Mouse (Mus musculus) forebrain, embryonic 14.5 days (tissue): Measurements from ENCODE around the gene Rcsd1. TPM values are rescaled to one million over a fixed set of nuclear protein-coding genes. Genes with fewer than 3 reads are reported as not detected.
A peak's percentile ranks its signal among the peaks of the same experiment; 100 is the strongest.

Experiments
- ATAC-seq: fragments of 200-750 bp; cut with Nextera tagmentation; 2 replicates; pipeline ENCODE4 v1.8.0; 2017; ENCODE audit warnings: mild to moderate bottlenecking, moderate library complexity
- DNase-seq: peaks from one replicate; pipeline ENCODE4 v3.0.0-alpha.2; 2015; ENCODE audit warnings: low spot score
- H3K27ac ChIP-seq: fragments of 300-500 bp; sonication (generic); 2 replicates; pipeline ENCODE4 v1.5.1; 2014; ENCODE audit warnings: low read depth, mild to moderate bottlenecking, control low read depth, low read length, moderate library complexity
- H3K27me3 ChIP-seq: fragments of 300-500 bp; sonication (generic); replicated peaks from 2 replicates; pipeline ENCODE4 v1.6.1; 2014; ENCODE audit warnings: low read length, control low read depth, mixed read lengths; ENCODE audit not compliant: control insufficient read depth, insufficient read depth
- H3K36me3 ChIP-seq: fragments of 300-500 bp; sonication (generic); 2 replicates; pipeline ENCODE4 v1.6.1; 2014; ENCODE audit warnings: low read length, control low read depth; ENCODE audit not compliant: control insufficient read depth, insufficient read depth
- H3K4me1 ChIP-seq: fragments of 300-500 bp; sonication (generic); 2 replicates; pipeline ENCODE4 v1.6.1; 2014; ENCODE audit warnings: antibody characterized with exemption, low read length, control low read depth; ENCODE audit not compliant: control insufficient read depth, insufficient read depth
- H3K4me2 ChIP-seq: fragments of 300-500 bp; sonication (generic); 2 replicates; pipeline ENCODE4 v1.6.1; 2014; ENCODE audit warnings: mild to moderate bottlenecking, control low read depth, low read length
- H3K4me3 ChIP-seq: fragments of 300-500 bp; sonication (generic); 2 replicates; pipeline ENCODE4 v1.5.1; 2014; ENCODE audit warnings: low read depth, low read length, control low read depth
- H3K9ac ChIP-seq: fragments of 300-500 bp; sonication (generic); 2 replicates; pipeline ENCODE4 v1.6.1; 2014; ENCODE audit warnings: mild to moderate bottlenecking, low read length, control low read depth, moderate library complexity
- H3K9me3 ChIP-seq: fragments of 300-500 bp; sonication (generic); replicated peaks from 2 replicates; pipeline ENCODE4 v1.6.1; 2016; ENCODE audit warnings: low read length, control low read depth, mixed read lengths; ENCODE audit not compliant: control insufficient read depth
- WGBS: fragments of 180-500 bp; shearing (Covaris S2); extraction: QIAGEN DNeasy Blood & Tissue Kit; methylation state at CpG from one replicate; pipeline ENCODE4 v1.1.7; 2014; 5-methylcytosine and 5-hydroxymethylcytosine counted together
- polyA plus RNA-seq: library from polyadenylated mRNA; unstranded; fragments of >200 nt; fragmentation: Nextera tagmentation; extraction: Ambion mirVana; gene quantifications from 2 replicates; pipeline ENCODE4 v1.2.1, GENCODE M21; 2014

The Rcsd1 gene
- polyA plus RNA-seq, 1 experiment from 2014 or later, result 3.3 TPM

DNA sequence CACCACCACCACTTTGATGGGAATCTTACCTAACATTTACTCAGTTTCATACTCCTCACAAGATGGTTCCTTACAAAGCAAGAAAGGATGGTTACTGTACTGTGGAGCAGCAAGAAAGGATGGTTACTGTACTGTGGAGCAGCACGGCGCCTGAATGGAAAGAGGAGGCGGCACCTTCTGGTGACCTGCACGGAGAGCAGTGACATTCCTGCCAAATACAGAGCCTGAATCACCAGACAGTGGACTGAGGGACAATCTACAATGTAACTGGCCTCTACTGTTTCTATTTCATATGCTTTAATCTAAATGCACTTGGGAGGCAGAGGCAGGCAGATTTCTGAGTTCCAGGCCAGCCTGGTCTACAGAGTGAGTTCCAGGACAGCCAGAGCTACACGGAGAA lies 84.5 kb downstream of the Rcsd1 start:
- Histone ChIP-seq H3K9me3 (no peaks in the 10 kb centered on the region), H3K4me2 (no peak overlapping the region), H3K27ac (no peak overlapping the region), H3K4me1 (peaks cover 3% of the 10 kb centered on the region; the same call in 1 of the 2 replicates), H3K4me3 (no peak overlapping the region), H3K36me3 (peaks cover 6% of the 10 kb centered on the region; the same call in 1 of the 2 replicates), H3K27me3 (no peaks in the 10 kb centered on the region), H3K9ac (no peak overlapping the region)
- DNase-seq (no peak), ATAC-seq (no peak)
- 87% methylated on average over 5 of the region's 5 CpGs for WGBS

DNA sequence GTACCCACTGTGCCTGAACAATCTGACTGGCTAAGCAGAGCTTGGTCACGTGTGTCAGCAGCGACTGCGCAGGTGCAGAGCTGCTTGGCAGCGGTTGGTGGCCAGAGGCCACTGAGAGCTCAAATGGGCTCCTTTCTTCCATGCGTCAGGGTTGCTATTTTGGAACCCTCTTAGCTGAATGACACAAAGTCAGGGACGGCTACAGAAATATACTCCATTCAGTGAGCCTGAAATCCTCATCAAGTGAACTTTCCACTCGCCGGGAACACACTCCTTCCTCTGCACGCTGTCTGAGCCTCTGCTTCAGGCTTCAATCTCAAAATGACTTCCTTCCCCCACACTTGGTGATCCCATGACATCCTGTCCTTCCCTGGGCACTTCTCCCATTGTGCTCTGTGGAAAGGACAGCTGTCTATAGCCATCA lies 91.3 kb downstream of the Rcsd1 start:
- Histone ChIP-seq H3K27me3 (no peaks in the 10 kb centered on the region), H3K27ac (no peak overlapping the region), H3K4me1 (no peaks in the 10 kb centered on the region), H3K36me3 (peaks cover 21% of the 10 kb centered on the region), H3K9me3 (0 out of 2 replicates have a peak, but pooled peaks cover 7% of the 10 kb centered on the region), H3K4me2 (no peak overlapping the region), H3K4me3 (no peak overlapping the region), H3K9ac (no peak overlapping the region)
- no peak for DNase-seq
- no peak for ATAC-seq
- 51% methylated on average over 9 of the region's 9 CpGs for WGBS

DNA sequence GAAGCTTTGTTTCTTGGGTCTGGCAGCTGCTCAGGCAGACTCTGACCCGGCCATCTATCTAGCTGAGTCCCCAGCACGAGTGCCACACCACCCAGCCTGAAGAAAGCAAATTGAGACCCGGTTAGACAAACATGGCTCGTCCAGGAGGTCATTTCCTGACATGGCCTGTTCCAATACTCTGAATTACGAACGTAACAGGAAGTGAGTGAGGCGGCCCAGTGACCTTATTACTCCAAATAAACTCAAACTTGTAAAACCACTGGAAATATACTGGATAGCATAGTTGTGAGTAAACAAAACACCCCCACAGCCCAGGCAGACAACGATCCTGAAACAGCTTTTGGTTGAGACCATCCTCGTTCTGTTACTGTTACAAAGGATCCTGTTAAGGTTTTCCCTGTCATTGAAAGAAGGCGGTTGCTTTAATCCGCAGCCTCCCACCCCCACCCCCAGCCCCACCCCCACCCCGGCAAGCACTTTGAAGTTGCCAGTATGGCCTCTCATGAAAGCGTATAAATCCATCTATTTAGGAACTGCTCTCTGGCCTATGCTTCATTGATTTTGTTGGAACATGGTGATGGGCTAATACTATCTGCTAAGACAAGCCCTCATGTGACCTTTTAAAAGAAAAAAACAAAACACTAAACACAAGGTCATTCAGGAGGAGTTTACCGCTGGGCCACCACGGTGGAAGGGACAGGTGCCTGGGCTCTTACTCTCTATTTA lies 92.2 kb downstream of the Rcsd1 start:
- Histone ChIP-seq H3K4me2 (no peak overlapping the region), H3K9ac (no peak overlapping the region)
- WGBS, result 19% methylated on average over 15 of the region's 15 CpGs

DNA sequence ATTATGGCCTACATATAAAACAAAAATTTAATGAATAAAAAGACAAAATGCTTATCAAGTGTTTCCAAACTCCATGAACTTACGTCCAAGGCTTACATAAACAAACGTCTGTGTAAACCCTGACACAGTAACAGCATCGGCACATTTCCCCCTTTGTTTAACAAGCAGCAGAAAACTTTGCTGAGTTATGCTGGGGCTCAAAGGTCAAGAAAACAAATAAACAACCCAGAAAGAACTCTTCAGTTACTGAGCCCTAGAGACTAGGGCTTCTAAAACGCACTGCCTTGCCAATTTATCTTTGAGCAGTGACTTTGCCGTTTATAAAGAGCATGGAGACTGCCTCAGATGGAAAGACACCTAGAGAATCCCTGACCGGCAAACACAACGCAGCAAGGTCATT lies 92.9 kb downstream of the Rcsd1 start:
- WGBS, result 69% methylated on average over 7 of the region's 7 CpGs
- Histone ChIP-seq H3K36me3 (peaks cover 14% of the 10 kb centered on the region), H3K27me3 (no peaks in the 10 kb centered on the region), H3K9me3 (0 out of 2 replicates have a peak, but pooled peaks cover 7% of the 10 kb centered on the region), H3K9ac (no peak overlapping the region), H3K27ac (no peak overlapping the region), H3K4me3 (no peak overlapping the region), H3K4me1 (no peaks in the 10 kb centered on the region), H3K4me2 (no peak overlapping the region)
- no peak for ATAC-seq
- DNase-seq, result no peak

More for the DNA sequence above, 92.2 kb downstream of the Rcsd1 start:
- no peaks in the 10 kb centered on the region for H3K4me1 ChIP-seq
- H3K27me3 ChIP-seq, result no peaks in the 10 kb centered on the region
- DNase-seq, result no peak
- H3K36me3 ChIP-seq, result peaks cover 16% of the 10 kb centered on the region
- H3K9me3 ChIP-seq, result 0 out of 2 replicates have a peak, but pooled peaks cover 7% of the 10 kb centered on the region
- H3K27ac ChIP-seq, result no peak overlapping the region
- 0 out of 2 replicates have a peak, but pooled peaks have one; percentile 45 for ATAC-seq
- no peak overlapping the region for H3K4me3 ChIP-seq

DNA sequence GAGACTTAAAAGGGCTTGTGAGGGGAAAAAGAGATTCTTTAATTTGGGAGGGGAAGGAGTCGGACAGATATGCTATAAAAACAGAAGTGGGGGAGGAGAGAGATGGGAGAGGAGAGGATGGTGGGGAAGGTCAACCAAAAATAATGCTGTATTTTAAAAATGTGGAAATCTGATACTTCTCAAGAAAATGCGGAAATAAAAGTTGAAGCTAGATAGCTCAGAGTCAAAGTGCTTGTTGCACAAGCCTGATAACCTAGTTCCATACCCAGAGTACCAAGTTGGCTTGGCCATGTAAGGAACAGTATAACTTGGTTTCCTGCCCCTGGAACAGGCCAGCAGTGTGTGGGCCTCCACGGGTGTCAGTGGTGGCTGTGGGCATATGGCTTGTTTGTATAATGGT lies 94.8 kb downstream of the Rcsd1 start:
- peaks cover 14% of the 10 kb centered on the region for H3K4me1 ChIP-seq
- H3K4me3 ChIP-seq, result no peak overlapping the region
- DNase-seq, result no peak
- H3K4me2 ChIP-seq, result no peak overlapping the region
- H3K36me3 ChIP-seq, result peaks cover 14% of the 10 kb centered on the region
- no peaks in the 10 kb centered on the region for H3K27me3 ChIP-seq
- no peak overlapping the region for H3K27ac ChIP-seq
- no peak for ATAC-seq
- H3K9ac ChIP-seq, result no peak overlapping the region
- 97% methylated on average over 3 of the region's 3 CpGs for WGBS
- 0 out of 2 replicates have a peak, but pooled peaks cover 7% of the 10 kb centered on the region for H3K9me3 ChIP-seq

DNA sequence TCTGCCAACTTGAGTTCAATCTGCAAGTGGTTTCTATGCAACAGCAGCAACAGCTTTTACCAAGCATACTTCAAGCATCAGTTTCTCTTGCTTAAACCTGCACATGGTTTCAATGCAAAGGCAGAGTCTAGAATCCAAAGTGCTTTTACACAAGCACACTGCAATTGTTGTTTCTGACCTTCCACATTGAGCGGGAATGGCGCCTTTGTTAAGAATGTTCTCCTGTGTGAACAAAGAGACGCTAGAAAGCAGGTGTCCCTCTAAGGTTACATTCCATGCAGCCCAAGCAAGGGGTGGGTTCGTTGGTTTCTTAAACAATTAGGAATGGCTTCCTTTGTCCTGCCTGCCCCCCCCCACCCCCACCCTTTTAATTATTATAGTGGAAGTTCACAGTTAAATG lies 95.6 kb downstream of the Rcsd1 start:
- H3K4me3 ChIP-seq, result no peak overlapping the region
- DNase-seq (no peak), ATAC-seq (no peak)
- no peaks in the 10 kb centered on the region for H3K27me3 ChIP-seq
- no peak overlapping the region for H3K9ac ChIP-seq
- WGBS, result 72% methylated on average over 4 of the region's 4 CpGs
- 0 out of 2 replicates have a peak, but pooled peaks cover 7% of the 10 kb centered on the region for H3K9me3 ChIP-seq
- H3K36me3 ChIP-seq, result peaks cover 14% of the 10 kb centered on the region
- no peak overlapping the region for H3K4me2 ChIP-seq
- peaks cover 18% of the 10 kb centered on the region for H3K4me1 ChIP-seq
- H3K27ac ChIP-seq, result no peak overlapping the region

DNA sequence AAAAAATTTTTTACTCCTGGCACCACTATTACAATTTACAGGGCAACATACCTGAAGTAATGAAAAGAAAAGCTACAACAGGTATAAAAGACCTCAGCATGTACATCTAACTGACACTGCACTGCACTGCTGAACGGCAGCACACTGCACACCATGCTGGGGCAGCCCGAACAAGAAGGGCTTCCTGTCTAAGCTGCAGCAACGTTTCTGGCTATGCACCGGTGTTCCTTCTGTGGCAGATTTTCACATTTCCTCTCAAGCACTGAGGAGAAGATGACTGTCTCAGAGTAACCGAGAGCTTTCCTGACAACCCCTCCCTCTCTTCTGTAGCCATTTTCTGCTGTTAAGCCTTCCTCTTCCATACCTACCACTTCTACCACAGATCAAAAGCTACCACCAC lies 96.8 kb downstream of the Rcsd1 start:
- DNase-seq, result no peak
- Histone ChIP-seq H3K4me1 (peaks cover 18% of the 10 kb centered on the region), H3K27me3 (no peaks in the 10 kb centered on the region), H3K4me3 (no peak overlapping the region), H3K36me3 (peaks cover 20% of the 10 kb centered on the region), H3K9ac (no peak overlapping the region), H3K9me3 (0 out of 2 replicates have a peak, but pooled peaks cover 7% of the 10 kb centered on the region), H3K4me2 (no peak overlapping the region), H3K27ac (no peak overlapping the region)
- 84% methylated on average over 5 of the region's 5 CpGs for WGBS
- ATAC-seq, result no peak

DNA sequence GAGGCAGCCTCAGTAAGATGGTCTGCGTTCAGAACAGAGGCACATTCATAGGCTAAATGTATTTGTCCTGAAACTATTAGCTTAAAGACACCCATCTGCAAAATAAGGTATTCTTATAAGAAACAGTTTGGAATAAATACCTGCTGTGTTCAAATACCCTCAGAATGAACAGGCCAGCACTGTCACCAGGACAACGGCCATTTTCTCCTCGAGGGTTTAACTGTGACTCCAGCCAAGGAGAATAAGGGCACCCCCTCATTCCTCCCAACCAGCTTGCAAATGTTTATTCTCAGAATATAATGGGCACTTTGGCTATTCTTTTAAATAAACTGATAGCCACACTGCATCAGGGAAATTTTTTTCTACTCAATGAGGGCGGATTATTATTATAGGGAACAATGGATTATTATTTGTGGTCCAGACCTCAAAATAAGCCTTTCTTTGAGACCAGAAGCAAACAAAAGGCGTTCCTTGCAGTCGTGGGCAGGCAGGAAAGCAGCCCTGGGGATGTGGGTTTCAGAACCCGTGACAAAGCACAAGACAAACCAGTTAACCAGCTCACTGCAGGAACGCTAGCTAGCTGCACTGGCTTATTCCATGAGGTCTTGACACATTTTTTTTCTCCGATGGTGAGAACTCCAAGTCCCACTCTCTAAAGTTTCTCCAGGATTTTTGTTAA lies 99.1 kb downstream of the Rcsd1 start:
- DNase-seq, result peak; percentile 52
- peaks cover 38% of the 10 kb centered on the region for H3K36me3 ChIP-seq
- H3K9ac ChIP-seq, result peak overlapping the region; percentile 21; the same call in 1 of the 2 replicates
- H3K9me3 ChIP-seq, result 0 out of 2 replicates have a peak, but pooled peaks cover 6% of the 10 kb centered on the region
- ATAC-seq, result peak; percentile 53; the same call in 1 of the 2 replicates
- peaks cover 18% of the 10 kb centered on the region for H3K4me1 ChIP-seq
- no peaks in the 10 kb centered on the region for H3K27me3 ChIP-seq
- 4% methylated on average over 9 of the region's 9 CpGs for WGBS
- H3K4me3 ChIP-seq, result no peak overlapping the region
- no peak overlapping the region for H3K4me2 ChIP-seq
- peak overlapping the region; percentile 58; the same call in 1 of the 2 replicates for H3K27ac ChIP-seq
